Mouse (Mus musculus) heart, embryonic 14.5 days (tissue): ENCODE results near the gene Ugt1a6b. TPM values are rescaled to one million over a fixed set of nuclear protein-coding genes. Genes with fewer than 3 reads are reported as not detected.
"Not testable (repeated sequence)": the region's sequence is repeated elsewhere in the genome, so short reads cannot be mapped to it uniquely, and the experiment has no call there.

Source experiments
- ATAC-seq: fragments of 200-750 bp; cut with Nextera tagmentation; 2 replicates; pipeline ENCODE4 v1.8.0; 2017; ENCODE audit warnings: low read depth, moderate TSS enrichment; ENCODE audit not compliant: insufficient number of reproducible peaks, insufficient read depth, low FRiP score
- H3K27ac ChIP-seq, 2 experiments: fragments of 200-500 bp in 1 of 2; fragments of 300-500 bp in 1 of 2; sonication (generic) in 1 of 2; replicated peaks in 1 of 2; 2 replicates each; pipeline ENCODE4 v1.5.1; 2012 to 2014; ENCODE audit warnings: low read depth in 2 of 2, low read length in 2 of 2, control low read depth in 1 of 2, mild to moderate bottlenecking in 1 of 2, mixed read lengths in 1 of 2; ENCODE audit not compliant: control insufficient read depth in 1 of 2, insufficient read depth in 1 of 2
- H3K27me3 ChIP-seq: fragments of 300-500 bp; sonication (generic); 2 replicates; pipeline ENCODE4 v1.6.1; 2014; ENCODE audit warnings: mild to moderate bottlenecking, low read length, control low read depth; ENCODE audit not compliant: control insufficient read depth, insufficient read depth
- H3K36me3 ChIP-seq: fragments of 300-500 bp; sonication (generic); 2 replicates; pipeline ENCODE4 v1.6.1; 2014; ENCODE audit warnings: mild to moderate bottlenecking, control low read depth, low read length, mixed read lengths; ENCODE audit not compliant: control insufficient read depth, insufficient read depth
- H3K4me1 ChIP-seq, 2 experiments: fragments of 200-500 bp in 1 of 2; fragments of 300-500 bp in 1 of 2; sonication (generic) in 1 of 2; 2 replicates each; pipeline ENCODE4 v1.6.1; 2012 to 2014; ENCODE audit warnings: low read length in 2 of 2, control low read depth in 1 of 2, mixed read lengths in 1 of 2; ENCODE audit not compliant: control insufficient read depth in 2 of 2, insufficient read depth in 2 of 2
- H3K4me2 ChIP-seq: fragments of 300-500 bp; sonication (generic); 2 replicates; pipeline ENCODE4 v1.6.1; 2014; ENCODE audit warnings: mild to moderate bottlenecking, low read length
- H3K4me3 ChIP-seq, 2 experiments: fragments of 200-500 bp in 1 of 2; fragments of 300-500 bp in 1 of 2; sonication (generic) in 1 of 2; 2 replicates each; pipeline ENCODE4 v1.5.1; 2012 to 2014; ENCODE audit warnings: low read length in 2 of 2, mild to moderate bottlenecking in 2 of 2, control low read depth in 1 of 2, low read depth in 1 of 2, moderate library complexity in 1 of 2; ENCODE audit not compliant: control insufficient read depth in 1 of 2, insufficient read depth in 1 of 2
- H3K9ac ChIP-seq: fragments of 300-500 bp; sonication (generic); 2 replicates; pipeline ENCODE4 v1.6.1; 2014; ENCODE audit warnings: mild to moderate bottlenecking, low read length
- H3K9me3 ChIP-seq: fragments of 300-500 bp; sonication (generic); 2 replicates; pipeline ENCODE4 v1.6.1; 2016; ENCODE audit warnings: low read length, control low read depth; ENCODE audit not compliant: control insufficient read depth
- WGBS: fragments of 180-500 bp; shearing (Covaris S2); extraction: QIAGEN DNeasy Blood & Tissue Kit; methylation state at CpG from one replicate; pipeline ENCODE4 v1.1.7; 2014; 5-methylcytosine and 5-hydroxymethylcytosine counted together
- polyA plus RNA-seq: library from polyadenylated mRNA; unstranded; fragments of >200 nt; fragmentation: Nextera tagmentation; extraction: Ambion mirVana; gene quantifications from 2 replicates; pipeline ENCODE4 v1.2.1, GENCODE M21; 2014

Ugt1a6b gene
- polyA plus RNA-seq, 1 experiment from 2014 or later: not detected

GRCm38 (mm10) chr1:88219054-88219453 is 116.0 kb downstream of the Ugt1a6b start:
- no peak for ATAC-seq
- no peak overlapping the region for H3K9ac ChIP-seq
- no peak overlapping the region for H3K4me3 ChIP-seq
- no peaks in the 10 kb centered on the region for H3K36me3 ChIP-seq
- no peak overlapping the region for H3K4me2 ChIP-seq
- peaks cover 23% of the 10 kb centered on the region for H3K9me3 ChIP-seq
- no peaks in the 10 kb centered on the region for H3K27me3 ChIP-seq
- 22% methylated on average over 1 of the region's 1 CpGs for WGBS
- no peaks in the 10 kb centered on the region for H3K4me1 ChIP-seq
- no peak overlapping the region for H3K27ac ChIP-seq

GRCm38 (mm10) chr1:88220336-88220735 is 117.3 kb downstream of the Ugt1a6b start:
- Histone ChIP-seq H3K9me3 (peaks cover 14% of the 10 kb centered on the region), H3K4me1 (no peaks in the 10 kb centered on the region), H3K27me3 (no peaks in the 10 kb centered on the region), H3K4me3 (no peak overlapping the region), H3K36me3 (no peaks in the 10 kb centered on the region), H3K9ac (no peak overlapping the region), H3K27ac (no peak overlapping the region), H3K4me2 (no peak overlapping the region)
- ATAC-seq: no peak

DNA sequence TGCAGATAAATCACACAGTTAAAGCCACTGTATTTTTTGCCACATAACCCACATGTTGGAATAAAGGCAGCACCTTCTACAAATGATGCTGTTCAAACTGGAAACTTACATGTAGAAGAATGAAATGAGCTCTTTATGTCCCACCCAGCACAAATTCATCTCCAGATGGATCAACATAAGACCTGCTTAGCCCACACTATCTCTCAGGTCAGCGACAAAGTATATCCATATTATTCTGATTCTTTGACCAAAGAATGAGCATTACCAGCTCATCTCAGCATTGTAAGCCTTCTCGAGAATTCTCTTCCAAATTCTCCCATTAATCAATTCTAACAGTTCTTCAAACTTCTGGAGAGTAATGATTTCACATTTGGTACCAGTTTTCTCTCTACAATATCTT is 119.2 kb downstream of the Ugt1a6b start:
- 39% methylated on average over 2 of the region's 2 CpGs for WGBS

GRCm38 (mm10) chr1:88223011-88223515 is 120.0 kb downstream of the Ugt1a6b start:
- not testable (repeated sequence) for H3K27ac ChIP-seq, H3K4me2 ChIP-seq, H3K9ac ChIP-seq, H3K36me3 ChIP-seq, H3K4me1 ChIP-seq, ATAC-seq, H3K4me3 ChIP-seq, H3K27me3 ChIP-seq
- H3K9me3 ChIP-seq: peaks cover 32% of the 10 kb centered on the region

More for the DNA sequence above, 119.2 kb downstream of the Ugt1a6b start:
- Histone ChIP-seq H3K36me3 (no peaks in the 10 kb centered on the region), H3K27me3 (no peaks in the 10 kb centered on the region), H3K27ac (no peak overlapping the region), H3K4me3 (no peak overlapping the region), H3K4me1 (no peaks in the 10 kb centered on the region), H3K9ac (no peak overlapping the region), H3K9me3 (peaks cover 23% of the 10 kb centered on the region), H3K4me2 (no peak overlapping the region)
- no peak for ATAC-seq

- Histone ChIP-seq H3K36me3 (no peaks in the 10 kb centered on the region), H3K4me1 (no peaks in the 10 kb centered on the region), H3K9me3 (peaks cover 37% of the 10 kb centered on the region), H3K4me2 (no peak overlapping the region), H3K27me3 (no peaks in the 10 kb centered on the region), H3K27ac (no peak overlapping the region), H3K9ac (no peak overlapping the region), H3K4me3 (no peak overlapping the region)
- no peak for ATAC-seq
- WGBS: 34% methylated on average over 1 of the region's 1 CpGs
Observed at GRCm38 (mm10) chr1:88223591-88223990, 120.5 kb downstream of the Ugt1a6b start.

DNA sequence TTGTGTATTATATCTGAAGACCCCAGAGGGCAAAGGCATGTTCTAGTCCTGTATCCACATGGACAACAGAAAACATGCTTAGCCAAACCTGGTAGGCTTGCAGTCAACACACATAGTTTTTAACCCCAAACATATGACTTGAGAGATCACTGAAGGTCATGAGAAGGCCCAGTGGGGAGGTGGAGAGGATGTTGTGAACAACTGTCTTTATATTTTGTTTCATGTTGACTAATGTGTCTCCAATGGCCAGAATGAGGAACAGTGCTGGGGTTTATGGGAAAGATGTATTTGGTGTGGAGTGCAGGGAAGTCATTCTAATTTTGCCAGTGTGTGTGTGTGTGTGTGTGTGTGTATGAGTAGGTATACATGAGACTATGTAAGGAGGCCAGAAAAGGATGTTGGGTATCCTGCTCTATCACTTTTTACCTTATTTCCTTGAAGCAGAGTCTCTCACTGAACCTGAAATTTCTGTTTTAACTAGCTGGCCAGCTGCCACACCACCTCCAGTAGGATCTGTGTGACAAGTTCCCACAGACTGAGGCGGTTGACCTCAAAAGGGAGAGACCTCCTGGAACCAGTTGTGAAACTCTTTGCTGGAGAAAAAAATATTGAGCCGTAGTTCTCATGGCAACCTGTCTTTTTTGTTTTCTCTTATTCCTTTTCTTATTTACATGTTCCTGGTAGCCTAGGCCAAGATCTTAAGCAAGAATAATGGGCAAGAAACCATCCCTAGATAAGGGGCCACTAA is 121.2 kb downstream of the Ugt1a6b start:
- no peak for ATAC-seq
- Histone ChIP-seq H3K9ac (no peak overlapping the region), H3K27me3 (no peaks in the 10 kb centered on the region), H3K4me1 (no peaks in the 10 kb centered on the region), H3K27ac (no peak overlapping the region), H3K4me3 (no peak overlapping the region), H3K36me3 (no peaks in the 10 kb centered on the region), H3K4me2 (no peak overlapping the region), H3K9me3 (peaks cover 43% of the 10 kb centered on the region)
- WGBS: 56% methylated on average over 2 of the region's 2 CpGs

DNA sequence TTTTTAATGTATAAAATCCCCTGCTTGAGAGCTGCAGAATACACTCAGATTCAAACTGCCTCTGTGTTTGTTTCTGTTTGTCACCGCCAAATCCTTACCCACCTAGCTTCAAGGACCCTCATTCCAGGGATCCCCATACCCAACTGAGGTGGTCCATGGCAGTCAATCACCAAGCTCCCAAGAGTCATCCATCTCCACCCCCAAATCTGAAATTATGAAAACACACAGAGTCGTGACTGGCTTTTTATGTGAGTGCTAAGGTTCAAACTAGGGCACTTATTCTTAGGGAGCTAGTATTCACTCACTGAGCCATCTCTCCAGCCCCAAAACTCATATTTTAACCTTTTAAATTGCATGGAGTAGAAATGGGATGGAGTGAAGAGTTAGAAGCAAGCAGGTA is 122.2 kb downstream of the Ugt1a6b start:
- H3K9me3 ChIP-seq: peaks cover 54% of the 10 kb centered on the region
- 29% methylated on average over 2 of the region's 2 CpGs for WGBS
- not testable (repeated sequence) for H3K4me1 ChIP-seq, H3K27ac ChIP-seq, H3K9ac ChIP-seq, H3K4me3 ChIP-seq, H3K36me3 ChIP-seq, H3K27me3 ChIP-seq, H3K4me2 ChIP-seq, ATAC-seq

DNA sequence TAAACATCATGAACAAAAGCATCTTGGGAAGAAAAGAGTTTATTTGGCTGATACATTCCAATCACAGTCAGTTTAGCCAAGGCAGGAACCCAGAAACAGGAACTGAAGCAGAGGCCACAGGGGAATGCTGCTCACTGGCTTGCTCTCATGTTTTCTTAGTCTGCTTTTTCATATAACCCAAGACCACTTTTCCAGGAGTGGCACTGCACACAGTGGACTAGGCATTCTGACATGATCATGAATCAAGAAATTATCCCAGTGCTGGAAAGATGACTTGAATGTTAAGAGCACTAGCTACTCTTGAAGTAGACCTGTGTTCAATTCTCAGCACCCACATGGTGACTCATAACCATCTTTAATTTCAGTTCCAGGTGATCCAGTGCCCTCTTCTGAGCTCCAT is 122.7 kb downstream of the Ugt1a6b start:
- Histone ChIP-seq H3K36me3 (no peaks in the 10 kb centered on the region), H3K9ac (no peak overlapping the region), H3K4me3 (no peak overlapping the region), H3K27me3 (no peaks in the 10 kb centered on the region), H3K9me3 (peaks cover 58% of the 10 kb centered on the region), H3K4me1 (no peaks in the 10 kb centered on the region), H3K4me2 (no peak overlapping the region), H3K27ac (no peak overlapping the region)
- no peak for ATAC-seq
